Mouse (Mus musculus): ENCODE measurements at regions not wholly inside any gene's neighbourhood (a gene's known extent, or its start where the extent isn't known, plus 50 kb on each side); places are given as distances from the start of the nearest gene placed in this dataset.

DNA sequence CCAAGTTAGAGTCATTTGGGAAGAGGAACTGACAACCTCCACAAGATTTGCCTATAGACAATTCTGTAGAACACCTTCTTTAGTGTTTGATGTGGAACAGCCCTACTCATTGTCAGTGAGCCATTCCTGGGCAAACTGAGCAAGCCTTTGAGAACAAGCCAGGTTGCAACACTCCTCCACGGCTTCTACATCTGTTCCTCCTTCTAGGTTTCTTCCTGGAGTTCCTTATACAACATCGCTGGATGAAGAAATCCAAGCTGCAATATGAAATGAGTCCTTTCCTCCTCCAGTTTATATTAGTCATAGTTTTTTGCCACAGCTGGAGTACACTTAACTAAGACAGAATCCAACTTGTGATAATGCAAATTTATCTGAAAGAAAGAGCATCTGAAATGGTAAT is 1197.9 kb upstream of the Rag2 start:
- TF ChIP-seq POLR2A (IDR thresholded peaks at IDR 0.05; ENCODE audit: borderline replicate concordance, insufficient read depth, low read length): no peak
- no peak for TF ChIP-seq CTCF (IDR thresholded peaks at IDR 0.05; ENCODE audit: borderline replicate concordance, insufficient read depth, low read depth, low read length)
